Mouse (Mus musculus) right cerebral cortex, postnatal 36 days (tissue): ENCODE measurements around the gene Slc23a2.

Source experiments
- DNase-seq, 2 experiments: peaks; one replicate each; pipeline ENCODE4 v3.0.0; 2022; ENCODE audit warnings: low spot score in 2 of 2, mixed read lengths in 1 of 2

Gene Slc23a2

GRCm38 (mm10) chr2:132098365-132098764, 46.5 kb downstream of the Slc23a2 start:
- no peak for DNase-seq

- no peak for DNase-seq
Observed at GRCm38 (mm10) chr2:132096582-132096981, 48.3 kb downstream of the Slc23a2 start.

GRCm38 (mm10) chr2:132095821-132096220, 49.1 kb downstream of the Slc23a2 start:
- no peak for DNase-seq

GRCm38 (mm10) chr2:132094441-132095230, 50.3 kb downstream of the Slc23a2 start:
- DNase-seq: no peak

- DNase-seq: no peak
Observed at GRCm38 (mm10) chr2:132093739-132094138, 51.2 kb downstream of the Slc23a2 start.

- no peak for DNase-seq
Observed at GRCm38 (mm10) chr2:132093298-132093697, 51.6 kb downstream of the Slc23a2 start.

- no peak for DNase-seq
Observed at GRCm38 (mm10) chr2:132092722-132093121, 52.2 kb downstream of the Slc23a2 start.

- DNase-seq: no peak
Observed at GRCm38 (mm10) chr2:132091749-132092148, 53.2 kb downstream of the Slc23a2 start.

GRCm38 (mm10) chr2:132084813-132085212, 60.1 kb downstream of the Slc23a2 start:
- no peak for DNase-seq

- DNase-seq: no peak
Observed at GRCm38 (mm10) chr2:132084396-132084795, 60.5 kb downstream of the Slc23a2 start.

- DNase-seq: no peak
Observed at GRCm38 (mm10) chr2:132079139-132079538, 65.8 kb downstream of the Slc23a2 start.

GRCm38 (mm10) chr2:132073052-132073451, 71.9 kb downstream of the Slc23a2 start:
- no peak for DNase-seq

- no peak for DNase-seq
Observed at GRCm38 (mm10) chr2:132069985-132070735, 74.7 kb downstream of the Slc23a2 start.

- DNase-seq: no peak
Observed at GRCm38 (mm10) chr2:132064185-132064831, 80.6 kb downstream of the Slc23a2 start.

GRCm38 (mm10) chr2:132063776-132064175, 81.1 kb downstream of the Slc23a2 start:
- DNase-seq: no peak

GRCm38 (mm10) chr2:132061884-132062283, 83.0 kb downstream of the Slc23a2 start:
- DNase-seq: no peak

- DNase-seq: no peak
Observed at GRCm38 (mm10) chr2:132059919-132060318, 85.0 kb downstream of the Slc23a2 start.

GRCm38 (mm10) chr2:132055349-132055753, 89.6 kb downstream of the Slc23a2 start:
- DNase-seq: no peak

- DNase-seq: no peak
Observed at GRCm38 (mm10) chr2:132053824-132054223, 91.1 kb downstream of the Slc23a2 start.

GRCm38 (mm10) chr2:132051798-132052197, 93.1 kb downstream of the Slc23a2 start:
- no peak for DNase-seq

- DNase-seq: no peak
Observed at GRCm38 (mm10) chr2:132049921-132050320, 95.0 kb downstream of the Slc23a2 start.

- DNase-seq: no peak
Observed at GRCm38 (mm10) chr2:132049491-132049890, 95.4 kb downstream of the Slc23a2 start.
